Mouse (Mus musculus) liver, postnatal 0 days (tissue): ENCODE data around the gene Dad1. TPM values are rescaled to one million over a fixed set of nuclear protein-coding genes. Genes with fewer than 3 reads are reported as not detected.

Experiments
- ATAC-seq: fragments of 200-750 bp; cut with Nextera tagmentation; 2 replicates; pipeline ENCODE4 v1.8.0; 2017; ENCODE audit warnings: mild to moderate bottlenecking, moderate library complexity
- DNase-seq: peaks from one replicate; pipeline ENCODE4 v3.0.0-alpha.2; 2016
- H3K27ac ChIP-seq: fragments of 300-500 bp; sonication (generic); 2 replicates; pipeline ENCODE4 v1.5.1; 2014; ENCODE audit warnings: antibody characterized with exemption, moderate library complexity, mild to moderate bottlenecking, low read depth
- H3K27me3 ChIP-seq: fragments of 300-500 bp; sonication (generic); 2 replicates; pipeline ENCODE4 v1.6.1; 2014; ENCODE audit warnings: low read length, control low read depth, mixed read lengths; ENCODE audit not compliant: insufficient read depth
- H3K36me3 ChIP-seq: fragments of 300-500 bp; sonication (generic); replicated peaks from 2 replicates; pipeline ENCODE4 v1.6.1; 2014; ENCODE audit warnings: mild to moderate bottlenecking, control low read depth, low read length, moderate library complexity, mixed read lengths; ENCODE audit not compliant: insufficient read depth
- H3K4me1 ChIP-seq: fragments of 300-500 bp; sonication (generic); 2 replicates; pipeline ENCODE4 v1.6.1; 2014; ENCODE audit warnings: antibody characterized with exemption, mild to moderate bottlenecking, control low read depth; ENCODE audit not compliant: insufficient read depth
- H3K4me2 ChIP-seq: fragments of 300-500 bp; sonication (generic); 2 replicates; pipeline ENCODE4 v1.6.1; 2014; ENCODE audit warnings: low read depth, mild to moderate bottlenecking, low read length, moderate library complexity, mixed read lengths
- H3K4me3 ChIP-seq: fragments of 300-500 bp; sonication (generic); 2 replicates; pipeline ENCODE4 v1.5.1; 2014; ENCODE audit warnings: low read depth, low read length
- H3K9ac ChIP-seq: fragments of 300-500 bp; sonication (generic); replicated peaks from 2 replicates; pipeline ENCODE4 v1.6.1; 2014; ENCODE audit warnings: mild to moderate bottlenecking, moderate library complexity
- H3K9me3 ChIP-seq: fragments of 300-500 bp; sonication (generic); 2 replicates; pipeline ENCODE4 v1.6.1; 2016; ENCODE audit warnings: mild to moderate bottlenecking, control low read depth, low read length, mixed read lengths
- CTCF ChIP-seq: sonication (generic); IDR thresholded peaks from 2 replicates; pipeline ENCODE4 v1.5.1; 2016; ENCODE audit warnings: antibody characterized with exemption, low read depth
- EP300 ChIP-seq: IDR thresholded peaks from 2 replicates; pipeline ENCODE4 v1.6.1; 2016; ENCODE audit warnings: antibody characterized with exemption, low read depth, mild to moderate bottlenecking
- WGBS: fragments of 180-500 bp; shearing (Covaris S2); extraction: QIAGEN DNeasy Blood & Tissue Kit; methylation state at CpG from one replicate; pipeline ENCODE4 v1.1.7; 2014; ENCODE audit not compliant: insufficient replicate concordance; 5-methylcytosine and 5-hydroxymethylcytosine counted together
- polyA plus RNA-seq: library from polyadenylated mRNA; unstranded; fragments of >200 nt; fragmentation: Nextera tagmentation; extraction: Ambion mirVana; gene quantifications from 2 replicates; pipeline ENCODE4 v1.2.1, GENCODE M21; 2015

The Dad1 gene
- polyA plus RNA-seq, 1 experiment from 2014 or later = 226 TPM

DNA sequence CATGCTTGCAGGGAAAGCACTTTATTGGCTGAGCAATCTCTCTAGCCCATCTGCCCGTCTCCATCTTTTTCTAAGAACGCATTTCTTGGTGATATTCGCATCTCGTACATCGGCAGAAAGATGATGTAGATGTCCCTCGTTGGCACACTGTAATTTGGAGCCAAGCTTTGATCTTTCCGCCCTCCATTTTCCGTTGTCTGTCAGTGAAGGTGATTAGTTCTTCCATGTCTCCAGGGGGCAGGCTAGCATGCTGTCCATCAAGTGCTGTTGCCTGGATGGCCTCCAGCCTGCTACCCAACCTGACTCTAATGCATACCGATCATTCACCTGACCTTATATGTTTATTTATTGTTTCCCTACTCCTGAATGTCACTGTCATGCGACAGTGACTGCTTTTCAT is 50.1 kb downstream of the Dad1 start:
- Histone ChIP-seq H3K9ac (no peak overlapping the region), H3K4me2 (peak overlapping the region; percentile 38), H3K9me3 (no peaks in the 10 kb centered on the region), H3K27ac (no peak overlapping the region), H3K4me3 (no peak overlapping the region), H3K27me3 (no peaks in the 10 kb centered on the region), H3K4me1 (peaks cover 15% of the 10 kb centered on the region), H3K36me3 (no peaks in the 10 kb centered on the region)
- WGBS = 90% methylated on average over 10 of the region's 10 CpGs
- no peak for TF ChIP-seq CTCF
- no peak for TF ChIP-seq EP300
- ATAC-seq (no peak), DNase-seq (no peak)

DNA sequence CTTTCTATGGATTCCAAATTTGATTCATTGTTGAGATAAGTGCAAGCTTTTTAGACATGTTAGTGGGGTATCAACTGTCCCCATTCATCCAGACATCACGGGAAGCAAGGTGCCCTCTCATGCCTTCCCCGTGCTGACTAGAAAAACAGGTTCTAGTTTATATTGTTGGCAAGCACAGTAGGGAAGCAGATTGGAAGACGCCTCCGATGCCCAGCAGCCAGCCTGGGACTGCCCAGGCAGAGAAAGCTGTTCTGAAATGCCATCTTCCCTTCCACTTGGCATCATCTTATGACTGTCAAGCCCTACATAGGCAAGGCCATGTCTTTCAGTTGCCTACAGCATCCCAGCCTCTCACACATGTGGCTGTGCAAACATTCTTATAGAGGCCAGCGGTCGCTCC is 50.7 kb downstream of the Dad1 start:
- H3K4me1 ChIP-seq = peaks cover 15% of the 10 kb centered on the region
- WGBS = 90% methylated on average over 6 of the region's 6 CpGs
- H3K36me3 ChIP-seq = no peaks in the 10 kb centered on the region
- DNase-seq (no peak), ATAC-seq (no peak)
- no peak for TF ChIP-seq EP300
- no peak for TF ChIP-seq CTCF
- no peak overlapping the region for H3K4me2 ChIP-seq
- H3K9me3 ChIP-seq = no peaks in the 10 kb centered on the region
- no peaks in the 10 kb centered on the region for H3K27me3 ChIP-seq
- H3K4me3 ChIP-seq = no peak overlapping the region
- H3K27ac ChIP-seq = no peak overlapping the region
- no peak overlapping the region for H3K9ac ChIP-seq

DNA sequence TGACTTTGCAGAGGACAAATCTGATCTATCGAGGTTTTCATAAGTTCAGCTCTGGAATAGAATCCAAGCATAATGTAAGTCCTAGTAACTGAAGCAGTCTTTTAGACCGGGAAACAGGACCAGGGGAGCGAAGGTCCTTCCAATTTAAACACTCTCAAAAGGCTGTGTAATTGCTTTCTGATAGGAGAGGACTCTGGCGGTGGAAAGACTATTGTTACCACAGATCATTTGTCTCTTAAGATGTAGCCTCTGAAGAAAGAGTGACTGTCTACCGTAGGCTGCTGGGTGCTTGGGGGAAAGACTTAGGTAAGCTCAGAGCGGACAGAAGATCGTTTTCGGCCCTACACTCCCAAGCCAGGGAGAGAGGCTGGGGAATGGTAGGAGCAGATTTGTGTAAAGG is 53.5 kb downstream of the Dad1 start:
- WGBS = 72% methylated on average over 8 of the region's 8 CpGs
- Histone ChIP-seq H3K36me3 (no peaks in the 10 kb centered on the region), H3K4me3 (no peak overlapping the region), H3K9ac (no peak overlapping the region), H3K4me2 (no peak overlapping the region), H3K9me3 (no peaks in the 10 kb centered on the region), H3K27ac (no peak overlapping the region), H3K4me1 (peaks cover 15% of the 10 kb centered on the region), H3K27me3 (no peaks in the 10 kb centered on the region)
- TF ChIP-seq EP300 (no peak), CTCF (no peak)
- DNase-seq (no peak), ATAC-seq (no peak)

DNA sequence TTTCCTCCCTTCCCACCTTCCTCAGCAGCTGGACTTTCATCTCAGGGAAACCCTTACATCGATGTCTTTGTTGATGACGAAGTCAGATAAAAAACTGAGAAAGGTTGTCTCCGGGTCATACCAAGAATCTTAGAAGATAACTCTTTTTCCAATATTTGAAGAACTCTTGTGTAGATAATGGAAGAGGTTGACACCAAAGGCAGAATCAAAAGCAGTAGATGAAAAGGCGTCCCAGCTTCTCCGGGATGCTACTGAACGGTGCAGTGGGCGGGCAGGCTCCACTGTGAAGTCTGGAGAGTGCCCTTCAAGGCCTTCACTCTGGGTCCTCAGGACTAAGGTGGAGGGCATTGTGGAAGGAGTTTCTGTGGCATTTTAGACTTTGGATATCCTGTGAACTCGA is 54.2 kb downstream of the Dad1 start:
- peaks cover 10% of the 10 kb centered on the region for H3K4me1 ChIP-seq
- H3K9me3 ChIP-seq = no peaks in the 10 kb centered on the region
- no peak overlapping the region for H3K27ac ChIP-seq
- no peaks in the 10 kb centered on the region for H3K36me3 ChIP-seq
- ATAC-seq (no peak), DNase-seq (no peak)
- H3K9ac ChIP-seq = no peak overlapping the region
- no peak for TF ChIP-seq EP300
- no peak for TF ChIP-seq CTCF
- WGBS = 72% methylated on average over 8 of the region's 8 CpGs
- H3K4me3 ChIP-seq = no peak overlapping the region
- no peaks in the 10 kb centered on the region for H3K27me3 ChIP-seq
- no peak overlapping the region for H3K4me2 ChIP-seq

DNA sequence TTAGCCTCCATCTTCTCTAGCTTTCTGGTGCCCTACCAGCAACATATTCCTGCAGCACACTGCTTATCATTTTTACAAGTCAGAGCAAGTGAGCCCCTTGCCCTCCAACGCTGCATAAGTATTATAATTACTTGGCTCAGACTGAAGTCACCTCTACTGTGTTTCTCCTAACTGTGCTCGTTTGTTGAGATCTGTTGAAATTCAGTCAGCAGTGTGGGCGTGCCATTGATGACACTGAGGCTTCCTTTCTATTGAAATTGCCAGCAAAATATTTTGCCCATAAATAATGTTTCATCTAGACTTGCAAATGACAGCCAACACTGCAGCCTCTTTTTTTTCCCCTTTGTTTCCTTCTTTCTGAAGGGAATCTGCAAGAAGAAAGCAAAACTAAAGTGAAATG is 56.2 kb downstream of the Dad1 start:
- no peak overlapping the region for H3K27ac ChIP-seq
- no peak overlapping the region for H3K4me3 ChIP-seq
- H3K4me2 ChIP-seq = no peak overlapping the region
- no peak overlapping the region for H3K9ac ChIP-seq
- WGBS = 65% methylated on average over 3 of the region's 3 CpGs
- H3K9me3 ChIP-seq = no peaks in the 10 kb centered on the region
- no peaks in the 10 kb centered on the region for H3K36me3 ChIP-seq
- no peak for TF ChIP-seq EP300
- TF ChIP-seq CTCF = no peak
- DNase-seq (no peak), ATAC-seq (no peak)
- no peaks in the 10 kb centered on the region for H3K27me3 ChIP-seq
- H3K4me1 ChIP-seq = no peaks in the 10 kb centered on the region

DNA sequence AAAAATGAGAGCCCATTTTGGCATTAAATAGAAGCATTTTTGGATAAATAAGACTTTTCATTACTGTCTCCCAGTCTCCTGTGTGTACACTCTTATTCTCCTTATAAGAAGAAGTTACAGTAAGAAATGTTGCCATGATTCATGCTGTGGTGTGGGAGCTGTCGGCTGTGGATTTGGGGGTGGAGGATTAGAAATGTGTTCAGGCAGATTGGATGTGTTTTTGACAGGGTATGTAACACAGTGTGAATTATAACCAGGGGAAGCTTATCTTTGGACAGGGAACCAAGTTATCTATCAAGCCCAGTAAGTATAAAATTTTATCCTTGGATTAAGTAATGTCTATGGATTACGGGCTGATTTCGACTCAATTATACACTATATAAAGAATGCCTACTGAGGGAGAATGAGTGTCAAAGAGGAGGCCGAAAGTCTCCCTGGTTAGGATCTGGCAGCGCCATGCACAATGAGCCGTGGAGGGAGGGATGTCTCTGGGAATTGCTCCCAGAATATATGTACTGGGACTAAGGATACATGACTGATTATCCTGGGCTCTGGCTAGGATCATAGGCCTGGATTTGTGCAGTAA is 58.0 kb downstream of the Dad1 start:
- ATAC-seq (no peak), DNase-seq (no peak)
- Histone ChIP-seq H3K4me3 (no peak overlapping the region), H3K36me3 (no peaks in the 10 kb centered on the region), H3K9me3 (no peaks in the 10 kb centered on the region), H3K4me2 (no peak overlapping the region), H3K27me3 (no peaks in the 10 kb centered on the region), H3K9ac (no peak overlapping the region), H3K4me1 (no peaks in the 10 kb centered on the region), H3K27ac (no peak overlapping the region)
- 79% methylated on average over 6 of the region's 6 CpGs for WGBS
- TF ChIP-seq EP300 (no peak), CTCF (no peak)
